Mouse (Mus musculus): ENCODE measurements at regions not wholly inside any gene's neighbourhood (a gene's known extent, or its start where the extent isn't known, plus 50 kb on each side); places are given as distances from the start of the nearest gene placed in this dataset.

- DNase-seq (ENCODE audit: low read depth, low spot score): no peak
Observed at GRCm38 (mm10) chr10:37716946-37717345, 578.2 kb upstream of the Marcks start.

GRCm38 (mm10) chr10:37711459-37711858 lies 572.7 kb upstream of the Marcks start:
- DNase-seq (ENCODE audit: low read depth, low spot score): no peak

GRCm38 (mm10) chr10:37694041-37694690 lies 555.4 kb upstream of the Marcks start:
- no peak for DNase-seq (ENCODE audit: low read depth, low spot score)

- no peak for DNase-seq (ENCODE audit: low read depth, low spot score)
Observed at GRCm38 (mm10) chr10:37692851-37693250, 554.1 kb upstream of the Marcks start.

- DNase-seq (ENCODE audit: low read depth, low spot score): no peak
Observed at GRCm38 (mm10) chr10:37691939-37692338, 553.2 kb upstream of the Marcks start.

- no peak for DNase-seq (ENCODE audit: low read depth, low spot score)
Observed at GRCm38 (mm10) chr10:37683101-37683500, 544.4 kb upstream of the Marcks start.

- DNase-seq (ENCODE audit: low read depth, low spot score): no peak
Observed at GRCm38 (mm10) chr10:37680601-37681000, 541.9 kb upstream of the Marcks start.

- no peak for DNase-seq (ENCODE audit: low read depth, low spot score)
Observed at GRCm38 (mm10) chr10:37677826-37678225, 539.1 kb upstream of the Marcks start.

- DNase-seq (ENCODE audit: low read depth, low spot score): no peak
Observed at GRCm38 (mm10) chr10:37668827-37669226, 530.1 kb upstream of the Marcks start.

GRCm38 (mm10) chr10:37667031-37667745 lies 528.5 kb upstream of the Marcks start:
- no peak for DNase-seq (ENCODE audit: low read depth, low spot score)

GRCm38 (mm10) chr10:37666535-37666934 lies 527.8 kb upstream of the Marcks start:
- DNase-seq (ENCODE audit: low read depth, low spot score): no peak

- DNase-seq (ENCODE audit: low read depth, low spot score): no peak
Observed at GRCm38 (mm10) chr10:37637001-37637562, 498.4 kb upstream of the Marcks start.

GRCm38 (mm10) chr10:37636421-37636820 lies 497.7 kb upstream of the Marcks start:
- DNase-seq (ENCODE audit: low read depth, low spot score): no peak

GRCm38 (mm10) chr10:37630403-37630802 lies 491.7 kb upstream of the Marcks start:
- DNase-seq (ENCODE audit: low read depth, low spot score): no peak

- DNase-seq (ENCODE audit: low read depth, low spot score): no peak
Observed at GRCm38 (mm10) chr10:37627900-37628299, 489.2 kb upstream of the Marcks start.

GRCm38 (mm10) chr10:37626758-37627201 lies 488.1 kb upstream of the Marcks start:
- no peak for DNase-seq (ENCODE audit: low read depth, low spot score)

GRCm38 (mm10) chr10:37625972-37626757 lies 487.4 kb upstream of the Marcks start:
- DNase-seq (ENCODE audit: low read depth, low spot score): no peak

GRCm38 (mm10) chr10:37623041-37623440 lies 484.3 kb upstream of the Marcks start:
- DNase-seq (ENCODE audit: low read depth, low spot score): no peak

GRCm38 (mm10) chr10:37618606-37619005 lies 479.9 kb upstream of the Marcks start:
- DNase-seq (ENCODE audit: low read depth, low spot score): no peak

GRCm38 (mm10) chr10:37617708-37618300 lies 479.1 kb upstream of the Marcks start:
- no peak for DNase-seq (ENCODE audit: low read depth, low spot score)

GRCm38 (mm10) chr10:37615926-37616691 lies 477.4 kb upstream of the Marcks start:
- no peak for DNase-seq (ENCODE audit: low read depth, low spot score)

All from CD4-positive helper T cell, adult 2 months (primary cell).